Mouse (Mus musculus) MEL (cell line): Measurements from ENCODE around the gene Dapk1.

Source experiments
- BHLHE40 ChIP-seq: IDR thresholded peaks from 2 replicates; pipeline ENCODE4 v1.6.1; 2012; ENCODE audit warnings: low read depth, mild to moderate bottlenecking, inconsistent platforms, low read length, improper control_type of control experiment, borderline replicate concordance
- CHD2 ChIP-seq: IDR thresholded peaks from 2 replicates; pipeline ENCODE4 v1.6.1; 2011; ENCODE audit warnings: low read length, improper control_type of control experiment
- CTCF ChIP-seq, 3 experiments: IDR thresholded peaks in 2 of 3; conservative IDR thresholded peaks in 1 of 3; 2 replicates each; pipeline ENCODE4 v1.5.1; 2011 to 2012; ENCODE audit warnings: low read length in 3 of 3, low read depth in 2 of 3, mild to moderate bottlenecking in 2 of 3, improper control_type of control experiment in 1 of 3, inconsistent platforms in 1 of 3, mixed read lengths in 1 of 3, moderate library complexity in 1 of 3; ENCODE audit not compliant: control insufficient read depth in 1 of 3, insufficient read depth in 1 of 3, poor library complexity in 1 of 3, severe bottlenecking in 1 of 3
- GATA1 ChIP-seq: IDR thresholded peaks from 2 replicates; pipeline ENCODE4 v1.6.1; 2011; ENCODE audit warnings: low read depth, low read length, improper control_type of control experiment
- HCFC1 ChIP-seq: IDR thresholded peaks from 2 replicates; pipeline ENCODE4 v1.6.1; 2012; ENCODE audit warnings: low read depth, mild to moderate bottlenecking, inconsistent platforms, low read length, improper control_type of control experiment, moderate library complexity
- MAX ChIP-seq: IDR thresholded peaks from 2 replicates; pipeline ENCODE4 v1.6.1; 2011; ENCODE audit warnings: low read length, improper control_type of control experiment
- MEF2A ChIP-seq: IDR thresholded peaks from 2 replicates; pipeline ENCODE4 v1.6.1; 2014; ENCODE audit warnings: low read depth, mild to moderate bottlenecking, inconsistent platforms, low read length, improper control_type of control experiment; ENCODE audit not compliant: poor library complexity, insufficient replicate concordance, severe bottlenecking; ENCODE audit errors: extremely low read depth
- MXI1 ChIP-seq: IDR thresholded peaks from 2 replicates; pipeline ENCODE4 v1.6.1; 2011; ENCODE audit warnings: mild to moderate bottlenecking, low read depth, low read length, improper control_type of control experiment
- MYB ChIP-seq: IDR thresholded peaks from 2 replicates; pipeline ENCODE4 v1.6.1; 2011; ENCODE audit warnings: mild to moderate bottlenecking, low read depth, low read length, improper control_type of control experiment
- POLR2A ChIP-seq, 2 experiments: IDR thresholded peaks; 2 replicates each; pipeline ENCODE4 v1.6.1; 2011 to 2012; ENCODE audit warnings: low read length in 2 of 2, mild to moderate bottlenecking in 2 of 2, control low read depth in 1 of 2, improper control_type of control experiment in 1 of 2, low read depth in 1 of 2, moderate library complexity in 1 of 2; ENCODE audit not compliant: control insufficient read depth in 1 of 2, insufficient read depth in 1 of 2, poor library complexity in 1 of 2
- ZMIZ1 ChIP-seq: IDR thresholded peaks from 2 replicates; pipeline ENCODE4 v1.6.1; 2012; ENCODE audit warnings: low read depth, mild to moderate bottlenecking, inconsistent platforms, low read length, improper control_type of control experiment, moderate library complexity

DNA sequence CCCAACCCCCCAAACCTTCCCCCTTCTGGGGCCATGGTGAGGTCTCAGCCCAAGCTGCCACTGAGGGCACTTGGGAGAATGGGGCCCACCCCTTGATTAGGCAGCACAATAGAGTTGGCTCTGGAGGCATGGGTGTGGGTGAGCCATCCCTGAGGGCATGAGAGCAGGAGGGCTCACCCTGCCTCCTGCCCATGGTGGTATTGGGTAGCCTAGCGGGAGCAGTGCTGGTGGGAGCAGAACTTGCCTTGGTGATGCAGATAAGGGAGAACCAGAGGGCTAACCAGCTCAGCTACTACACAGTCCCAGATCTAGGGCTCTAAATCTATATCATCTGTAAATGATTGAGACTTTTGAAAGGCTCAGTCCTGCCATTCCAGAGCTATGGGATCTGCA lies 32.2 kb upstream of the Dapk1 start:
- TF ChIP-seq BHLHE40 (no peak), CTCF (IDR thresholded peaks at IDR 0.05 in 2 of 3, conservative IDR thresholded peaks at IDR 0.05 in 1 of 3; ENCODE audit: control insufficient read depth in 1 of 3, insufficient read depth in 1 of 3, low read depth in 2 of 3, low read length in 3 of 3, poor library complexity in 1 of 3, severe bottlenecking in 1 of 3) (no peak), CHD2 (no peak), MEF2A (no peak), HCFC1 (no peak), MAX (no peak), GATA1 (no peak), MXI1 (no peak), POLR2A (IDR thresholded peaks at IDR 0.05; ENCODE audit: control insufficient read depth in 1 of 2, insufficient read depth in 1 of 2, low read depth in 1 of 2, low read length in 2 of 2, poor library complexity in 1 of 2) (no peak), ZMIZ1 (no peak), MYB (no peak)
